In the genomic region with DNA sequence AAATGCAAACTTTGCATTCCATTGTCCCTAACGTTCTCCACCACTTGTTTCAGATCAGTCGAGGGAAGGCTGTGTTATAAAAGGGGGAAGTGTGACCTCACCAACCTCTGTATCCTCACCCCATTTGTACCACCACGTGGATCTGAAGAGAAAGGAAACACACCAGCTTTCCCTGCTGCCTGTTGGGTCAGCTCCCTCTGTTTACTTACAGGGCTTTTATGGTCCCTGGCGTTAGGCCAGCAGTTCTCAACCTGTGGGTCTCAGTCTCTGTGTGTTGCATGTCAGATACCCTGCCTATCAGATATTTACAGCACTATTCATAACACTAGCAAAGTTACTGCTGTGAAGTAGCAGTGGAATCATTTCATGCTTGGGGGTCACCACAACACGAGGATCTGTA, we compare ENCODE assay signal across 12 mouse cellular contexts. TPM values are rescaled to one million over a fixed set of nuclear protein-coding genes. Genes with fewer than 3 reads are reported as not detected.
DNase-seq lines count a peak whose midpoint lies in the region; ATAC-seq and TF ChIP-seq lines count a peak whose summit lies in the region.
"Had no signal": no experiment of that assay in that cellular context is flagged by ENCODE, and none has a peak within 500 bp of the region (broad histone marks: within the 10 kb centered on the region; RNA-seq: fewer than 3 reads in every experiment).

No protein-coding gene starts in this region.

- no peak for TF ChIP-seq POLR2A in lung, adult 2 months (IDR thresholded peaks at IDR 0.05; ENCODE audit: borderline replicate concordance, extremely low read depth, low read depth, low read length)

- no peak overlapping the region for H3K4me2 ChIP-seq in heart, embryonic 12.5 days
- H3K4me2 ChIP-seq in lung, embryonic 15.5 days: no peak overlapping the region

- DNase-seq in heart, postnatal 25 days (ENCODE audit: low spot score): no peak
- DNase-seq in lung, adult 2 months: no peak
- DNase-seq in lung, postnatal 10 days: peak; percentile 16
- DNase-seq in urinary bladder, postnatal 36 days (ENCODE audit: low spot score in 2 of 2): peak; percentile 20 to 27
- DNase-seq in spleen, postnatal 14 days (ENCODE audit: low spot score in 2 of 2): no peak
- DNase-seq in layer of hippocampus, adult 8-10 months (ENCODE audit: low spot score in 2 of 2): no peak
- DNase-seq: adrenal gland, postnatal 10 days; embryo, embryonic 11 days; gastrocnemius, postnatal 10 days had no signal

- H3K36me3 ChIP-seq in heart, embryonic 12.5 days: no peaks in the 10 kb centered on the region
- H3K36me3 ChIP-seq in lung, embryonic 15.5 days: no peaks in the 10 kb centered on the region
- H3K36me3 ChIP-seq: forebrain, embryonic 10.5 days had no signal

- 35% methylated on average over 5 of the region's 5 CpGs for WGBS in heart, embryonic 12.5 days
- 6% methylated on average over 5 of the region's 5 CpGs for WGBS in lung, embryonic 15.5 days
- 9% methylated on average over 5 of the region's 5 CpGs for WGBS in lung, adult 2 months

- ATAC-seq in heart, embryonic 12.5 days (ENCODE audit: insufficient number of reproducible peaks, low FRiP score): peak; percentile 39; the same call in 1 of the 2 replicates
- ATAC-seq in lung, embryonic 15.5 days (ENCODE audit: borderline replicate concordance, extremely low read depth, low FRiP score, low TSS enrichment): peak; percentile 59; the same call in 1 of the 2 replicates

- H3K27ac ChIP-seq in heart, embryonic 12.5 days (ENCODE audit: poor library complexity, severe bottlenecking): no peak overlapping the region; the same call in 1 of the 2 replicates
- H3K27ac ChIP-seq in lung, embryonic 15.5 days: no peak overlapping the region; the same call in 1 of the 2 replicates
- H3K27ac ChIP-seq: forebrain, embryonic 10.5 days had no signal

- H3K27me3 ChIP-seq in heart, embryonic 12.5 days (replicated peaks): no peaks in the 10 kb centered on the region
- no peaks in the 10 kb centered on the region for H3K27me3 ChIP-seq in lung, embryonic 15.5 days

- H3K4me1 ChIP-seq in heart, embryonic 12.5 days (replicated peaks): peaks cover 9% of the 10 kb centered on the region
- H3K4me1 ChIP-seq in lung, embryonic 15.5 days: peaks cover 4% of the 10 kb centered on the region; the same call in 1 of the 2 replicates
- H3K4me1 ChIP-seq in lung, adult 2 months (ENCODE audit: control insufficient read depth, insufficient read depth, low read length): peaks cover 8% of the 10 kb centered on the region
- H3K4me1 ChIP-seq: forebrain, embryonic 10.5 days had no signal

- H3K9ac ChIP-seq in heart, embryonic 12.5 days: 0 out of 2 replicates have a peak overlapping the region, but pooled peaks have one; percentile 4
- H3K9ac ChIP-seq in lung, embryonic 15.5 days: no peak overlapping the region

- TF ChIP-seq CTCF in lung, adult 2 months (IDR thresholded peaks at IDR 0.05; ENCODE audit: insufficient read depth, low read length): no peak

- H3K9me3 ChIP-seq in heart, embryonic 12.5 days (replicated peaks): peaks cover 9% of the 10 kb centered on the region
- no peaks in the 10 kb centered on the region for H3K9me3 ChIP-seq in lung, embryonic 15.5 days
- H3K9me3 ChIP-seq: forebrain, embryonic 10.5 days had no signal

- H3K4me3 ChIP-seq in heart, embryonic 12.5 days: no peak overlapping the region
- no peak overlapping the region for H3K4me3 ChIP-seq in lung, embryonic 15.5 days
- no peak overlapping the region for H3K4me3 ChIP-seq in lung, adult 2 months (replicated peaks; ENCODE audit: extremely low read depth, low read depth, low read length)
- H3K4me3 ChIP-seq: forebrain, embryonic 10.5 days had no signal

- intact Hi-C loops in heart, postnatal 25 days (cut with DNase I): no loop called here

RNA-seq across cellular contexts. Expression of a gene that starts 22.3 kb away (rescaled TPM):
- polyA plus RNA-seq in heart, embryonic 12.5 days (2016; fragmentation: Nextera tagmentation; extraction: Ambion mirVana): 16.8 and 19.5 TPM in 2 replicates
- total RNA-seq in heart, postnatal 25 days (2021): 10 to 100 TPM; 32.4 to 35.8 TPM
- 23.3 and 24.0 TPM in 2 replicates for polyA plus RNA-seq in lung, embryonic 15.5 days (2015; fragmentation: Nextera tagmentation; extraction: Ambion mirVana)
- 1.7 and 4.5 TPM in 2 replicates for polyA plus RNA-seq in lung, adult 2 months (2012; rRNA removed)
- 100 to 1,000 TPM in 3 of 4 experiments, 10 to 100 TPM in 1; 98.3 to 125 (median 112) TPM for total RNA-seq in layer of hippocampus, adult 8-10 months (2022)

Comparison
In these comparisons a context has a peak if more than half of its experiments do, and no peak if none do; other contexts are left out.
1. DNase-seq: peak in lung, postnatal 10 days (single experiment) and urinary bladder, postnatal 36 days (2 of 2); none in heart, postnatal 25 days (single experiment), lung, adult 2 months (single experiment), spleen, postnatal 14 days (0 of 2) and layer of hippocampus, adult 8-10 months (0 of 2).